Mouse (Mus musculus) ES-Bruce4 (cell line): ENCODE data around the gene Ctsd. TPM values are rescaled to one million over a fixed set of nuclear protein-coding genes. Genes with fewer than 3 reads are reported as not detected.
"Not testable (repeated sequence)": the region's sequence is repeated elsewhere in the genome, so short reads cannot be mapped to it uniquely, and the experiment has no call there.

Experiments
- H3K27ac ChIP-seq: 2 replicates; pipeline ENCODE4 v1.5.1; 2012; ENCODE audit warnings: low read length, inconsistent platforms; ENCODE audit not compliant: insufficient read depth
- H3K27me3 ChIP-seq: 2 replicates; pipeline ENCODE4 v1.6.1; 2012; ENCODE audit warnings: mild to moderate bottlenecking, low read length, inconsistent platforms; ENCODE audit not compliant: control insufficient read depth, poor library complexity, insufficient read depth, severe bottlenecking
- H3K36me3 ChIP-seq: 2 replicates; pipeline ENCODE4 v1.6.1; 2012; ENCODE audit warnings: inconsistent platforms, mild to moderate bottlenecking, low read length, moderate library complexity; ENCODE audit not compliant: control insufficient read depth, poor library complexity, insufficient read depth, severe bottlenecking
- H3K4me1 ChIP-seq: one replicate; pipeline ENCODE4 v1.8.1; 2011; ENCODE audit warnings: low read length; ENCODE audit not compliant: control insufficient read depth, insufficient read depth
- H3K4me3 ChIP-seq: 2 replicates; pipeline ENCODE4 v1.5.1; 2011; ENCODE audit warnings: low read depth, mild to moderate bottlenecking, low read length
- H3K9ac ChIP-seq: 2 replicates; pipeline ENCODE4 v1.6.1; 2012; ENCODE audit warnings: low read depth, mild to moderate bottlenecking, inconsistent platforms; ENCODE audit not compliant: poor library complexity, severe bottlenecking
- H3K9me3 ChIP-seq: replicated peaks from 2 replicates; pipeline ENCODE4 v1.6.1; 2012; ENCODE audit warnings: mild to moderate bottlenecking, low read length, inconsistent platforms; ENCODE audit not compliant: control insufficient read depth, poor library complexity, insufficient read depth, severe bottlenecking
- CTCF ChIP-seq: IDR thresholded peaks from one replicate; pipeline ENCODE4 v1.8.1; 2011; ENCODE audit warnings: low read depth, low read length
- EP300 ChIP-seq: IDR thresholded peaks from 2 replicates; pipeline ENCODE4 v1.6.1; 2011; ENCODE audit warnings: low read depth, low read length; ENCODE audit not compliant: insufficient read depth
- POLR2A ChIP-seq: IDR thresholded peaks from one replicate; pipeline ENCODE4 v1.8.1; 2011; ENCODE audit warnings: low read length; ENCODE audit not compliant: insufficient read depth
- polyA plus RNA-seq: library from polyadenylated mRNA; stranded (reverse); fragments of >200 nt; gene quantifications from 2 replicates; pipeline ENCODE4 v1.2.4, GENCODE M21; 2011; ENCODE audit warnings: low read depth; ENCODE audit not compliant: missing spikeins, insufficient read depth, insufficient read length

Gene Ctsd
- polyA plus RNA-seq, 1 experiment = 248 TPM

- peak; percentile 81 for TF ChIP-seq EP300
Measured at GRCm38 (mm10) chr7:142405134-142405533, 17.3 kb upstream of the Ctsd start.

DNA sequence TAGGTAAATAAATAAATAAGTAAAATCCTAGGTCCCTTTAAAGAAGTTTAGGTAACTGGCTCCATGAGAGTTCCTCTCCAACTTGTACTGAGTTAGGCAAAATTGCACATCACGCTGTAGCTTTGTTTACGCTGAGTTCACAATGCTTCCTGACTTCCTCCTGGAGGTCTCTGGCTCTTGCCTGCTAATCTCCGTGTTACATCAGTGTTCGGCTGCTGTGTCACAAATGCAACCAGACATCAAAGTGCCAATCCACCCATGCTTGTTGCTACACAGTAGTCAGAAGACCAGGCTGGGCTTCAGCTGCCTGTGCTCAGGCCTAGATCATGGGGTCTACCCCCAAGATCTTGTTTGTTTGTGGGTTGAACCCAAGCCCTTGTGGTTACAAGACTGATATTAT, 15.8 kb upstream of the Ctsd start:
- H3K9ac ChIP-seq = no peak overlapping the region
- H3K9me3 ChIP-seq = no peaks in the 10 kb centered on the region
- TF ChIP-seq EP300 (no peak), POLR2A (no peak), CTCF (no peak)
- no peak overlapping the region for H3K4me3 ChIP-seq
- H3K4me1 ChIP-seq = no peaks in the 10 kb centered on the region
- H3K27me3 ChIP-seq = no peaks in the 10 kb centered on the region
- H3K36me3 ChIP-seq = no peaks in the 10 kb centered on the region
- no peak overlapping the region for H3K27ac ChIP-seq

More at GRCm38 (mm10) chr7:142405134-142405533, 17.3 kb upstream of the Ctsd start:
- H3K27me3 ChIP-seq, H3K4me3 ChIP-seq, H3K4me1 ChIP-seq, H3K9me3 ChIP-seq, H3K36me3 ChIP-seq, H3K9ac ChIP-seq: not testable (repeated sequence)
- peak overlapping the region; percentile 64 for H3K27ac ChIP-seq

DNA sequence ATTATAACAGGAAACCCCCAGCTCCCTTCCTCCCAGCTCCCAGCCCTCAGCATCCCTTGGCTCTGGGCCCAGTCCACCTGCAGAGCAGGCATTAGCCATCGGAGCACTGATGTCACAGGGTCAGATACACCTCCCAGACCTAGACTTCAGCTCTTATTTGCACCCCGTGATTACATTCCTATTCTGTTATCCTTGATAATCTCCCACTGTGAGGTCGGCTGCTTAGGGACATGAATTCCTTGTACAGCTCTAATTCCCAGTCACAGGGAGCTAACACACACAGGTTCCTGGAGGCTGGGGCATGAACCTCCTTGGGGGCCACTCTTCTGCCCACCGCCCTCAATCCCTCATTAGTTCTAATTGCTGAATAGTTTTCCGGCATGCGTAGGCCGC, 12.9 kb upstream of the Ctsd start:
- no peak overlapping the region for H3K4me3 ChIP-seq
- no peaks in the 10 kb centered on the region for H3K9me3 ChIP-seq
- no peak overlapping the region for H3K27ac ChIP-seq
- no peaks in the 10 kb centered on the region for H3K4me1 ChIP-seq
- no peak overlapping the region for H3K9ac ChIP-seq
- no peaks in the 10 kb centered on the region for H3K36me3 ChIP-seq
- H3K27me3 ChIP-seq = no peaks in the 10 kb centered on the region
- TF ChIP-seq EP300 = no peak
- no peak for TF ChIP-seq CTCF
- no peak for TF ChIP-seq POLR2A

GRCm38 (mm10) chr7:142400112-142400749, 12.4 kb upstream of the Ctsd start:
- no peaks in the 10 kb centered on the region for H3K36me3 ChIP-seq
- H3K4me1 ChIP-seq = no peaks in the 10 kb centered on the region
- TF ChIP-seq POLR2A (no peak), EP300 (no peak), CTCF (no peak)
- H3K9me3 ChIP-seq = no peaks in the 10 kb centered on the region
- H3K4me3 ChIP-seq = no peak overlapping the region
- H3K27ac ChIP-seq = no peak overlapping the region
- no peak overlapping the region for H3K9ac ChIP-seq
- no peaks in the 10 kb centered on the region for H3K27me3 ChIP-seq

DNA sequence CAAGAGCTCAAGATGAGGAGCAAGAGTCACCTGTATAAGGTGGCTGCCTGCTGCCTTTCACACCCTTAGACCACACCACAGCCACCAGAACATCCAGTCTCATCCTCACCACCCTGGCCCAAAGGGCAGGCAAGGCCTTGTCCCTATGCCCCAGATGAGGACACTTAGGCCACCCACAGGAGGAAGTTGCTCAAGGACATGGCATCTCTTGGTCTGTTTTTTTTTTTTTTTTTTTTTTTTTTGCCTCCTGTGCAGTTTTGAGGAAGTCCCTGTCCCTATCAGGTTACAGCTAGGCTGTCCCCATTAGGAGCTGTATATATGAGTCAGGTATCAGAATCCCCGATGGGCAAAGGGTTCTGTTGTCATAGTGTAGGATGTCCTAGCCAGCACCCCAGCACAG, 11.4 kb upstream of the Ctsd start:
- no peak overlapping the region for H3K9ac ChIP-seq
- H3K4me3 ChIP-seq = no peak overlapping the region
- H3K4me1 ChIP-seq = no peaks in the 10 kb centered on the region
- no peak overlapping the region for H3K27ac ChIP-seq
- no peaks in the 10 kb centered on the region for H3K36me3 ChIP-seq
- no peaks in the 10 kb centered on the region for H3K27me3 ChIP-seq
- H3K9me3 ChIP-seq = no peaks in the 10 kb centered on the region
- no peak for TF ChIP-seq POLR2A
- TF ChIP-seq CTCF = no peak
- no peak for TF ChIP-seq EP300

GRCm38 (mm10) chr7:142398052-142398451, 10.2 kb upstream of the Ctsd start:
- Histone ChIP-seq H3K9me3 (no peaks in the 10 kb centered on the region), H3K4me1 (peaks cover 3% of the 10 kb centered on the region), H3K9ac (no peak overlapping the region), H3K27me3 (no peaks in the 10 kb centered on the region), H3K4me3 (no peak overlapping the region), H3K36me3 (no peaks in the 10 kb centered on the region), H3K27ac (no peak overlapping the region)
- no peak for TF ChIP-seq POLR2A
- TF ChIP-seq EP300 = no peak
- TF ChIP-seq CTCF = no peak
